Mouse (Mus musculus): Measurements from ENCODE around the gene Ccne1. TPM values are rescaled to one million over a fixed set of nuclear protein-coding genes. Genes with fewer than 3 reads are reported as not detected.

Gene Ccne1
- total and polyA plus RNA-seq, 2 experiments from 2014 or later = 9.0 to 16.3 TPM

DNA sequence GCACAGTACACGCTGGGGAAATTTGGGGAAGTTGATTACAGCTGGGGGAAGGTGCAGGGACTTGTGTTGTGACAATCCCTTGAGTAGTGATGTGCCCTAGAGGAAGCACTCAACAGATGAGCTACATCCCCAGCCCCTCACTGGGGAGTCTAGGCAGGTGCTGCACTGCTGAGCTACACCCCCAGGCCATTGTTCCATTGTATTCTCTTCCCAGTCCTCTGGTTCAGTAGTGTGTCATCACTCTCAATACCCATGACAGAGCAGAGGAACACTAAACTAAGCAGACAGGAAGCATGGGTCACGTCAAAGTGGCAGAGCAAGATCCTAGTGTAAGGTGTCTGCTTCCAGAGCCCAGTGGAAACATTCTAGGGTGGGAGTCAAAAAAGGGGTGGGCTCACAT is 14.2 kb downstream of the Ccne1 start:
- Histone ChIP-seq H3K4me2 (ENCODE audit: low read depth, low read length) (no peak overlapping the region), H3K9ac (replicated peaks; ENCODE audit: low read depth, low read length) (no peak overlapping the region), H3K36me3 (replicated peaks; ENCODE audit: control insufficient read depth, insufficient read depth, low read length) (peaks cover 10% of the 10 kb centered on the region), H3K4me3 (ENCODE audit: low read depth, low read length) (no peak overlapping the region), H3K27ac (ENCODE audit: low read depth) (no peak overlapping the region), H3K27me3 (ENCODE audit: control insufficient read depth, insufficient read depth, low read length) (no peaks in the 10 kb centered on the region), H3K9me3 (replicated peaks; ENCODE audit: control insufficient read depth, low read length) (no peaks in the 10 kb centered on the region), H3K4me1 (ENCODE audit: control insufficient read depth, insufficient read depth) (no peaks in the 10 kb centered on the region)
- ATAC-seq (ENCODE audit: insufficient read depth, low read depth) (no peak), DNase-seq (ENCODE audit: low spot score) (no peak)
- WGBS = 32% methylated on average over 2 of the region's 2 CpGs
- TF ChIP-seq CTCF (IDR thresholded peaks at IDR 0.05; ENCODE audit: low read depth) (no peak), EP300 (IDR thresholded peaks at IDR 0.05; ENCODE audit: low read depth) (no peak)

DNA sequence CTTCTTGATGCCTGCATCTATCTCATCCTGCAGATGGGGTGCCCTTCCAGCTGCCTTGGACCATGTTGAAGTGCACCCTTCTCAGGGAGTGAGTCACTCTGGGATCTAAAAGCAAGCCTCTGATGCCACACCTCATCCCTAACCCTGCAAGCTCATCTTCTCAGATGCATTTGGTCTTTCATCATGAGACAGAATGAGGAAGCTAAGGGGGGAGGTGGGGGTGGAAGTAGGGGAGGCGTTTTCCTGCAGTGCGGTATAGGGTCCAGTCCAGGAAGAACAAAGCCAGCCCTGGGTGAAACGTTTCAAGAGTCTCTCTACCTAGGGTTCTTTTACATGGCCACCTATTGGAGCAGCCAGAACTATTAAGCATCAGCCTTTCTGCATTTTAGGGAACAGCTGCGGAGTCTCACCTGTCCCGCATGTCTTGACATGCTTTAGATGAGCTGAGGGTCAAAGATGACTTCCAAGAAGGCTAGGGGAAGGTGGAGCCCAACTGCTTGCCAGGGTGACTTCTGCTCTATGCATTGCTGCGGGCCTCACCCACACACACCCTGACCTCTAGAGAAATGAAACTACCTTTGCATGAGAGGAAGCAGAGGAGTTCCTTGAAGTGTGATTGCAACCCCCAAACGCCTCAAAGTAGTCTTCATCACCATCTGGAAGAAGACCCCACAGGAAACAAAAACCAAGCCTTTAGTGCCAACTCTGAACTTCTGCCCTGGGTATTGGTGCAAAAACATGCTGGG is 17.2 kb downstream of the Ccne1 start:
- Histone ChIP-seq H3K27me3 (ENCODE audit: control insufficient read depth, insufficient read depth, low read length) (no peaks in the 10 kb centered on the region), H3K36me3 (replicated peaks; ENCODE audit: control insufficient read depth, insufficient read depth, low read length) (no peaks in the 10 kb centered on the region), H3K4me3 (ENCODE audit: low read depth, low read length) (no peak overlapping the region), H3K27ac (ENCODE audit: low read depth) (no peak overlapping the region), H3K9me3 (replicated peaks; ENCODE audit: control insufficient read depth, low read length) (no peaks in the 10 kb centered on the region), H3K4me1 (ENCODE audit: control insufficient read depth, insufficient read depth) (peaks cover 5% of the 10 kb centered on the region; the same call in 1 of the 2 replicates), H3K9ac (replicated peaks; ENCODE audit: low read depth, low read length) (no peak overlapping the region), H3K4me2 (ENCODE audit: low read depth, low read length) (no peak overlapping the region)
- 67% methylated on average over 7 of the region's 7 CpGs for WGBS
- ATAC-seq (ENCODE audit: insufficient read depth, low read depth) = no peak
- DNase-seq (ENCODE audit: low spot score) = no peak
- TF ChIP-seq CTCF (IDR thresholded peaks at IDR 0.05; ENCODE audit: low read depth) = no peak
- TF ChIP-seq EP300 (IDR thresholded peaks at IDR 0.05; ENCODE audit: low read depth) = no peak

DNA sequence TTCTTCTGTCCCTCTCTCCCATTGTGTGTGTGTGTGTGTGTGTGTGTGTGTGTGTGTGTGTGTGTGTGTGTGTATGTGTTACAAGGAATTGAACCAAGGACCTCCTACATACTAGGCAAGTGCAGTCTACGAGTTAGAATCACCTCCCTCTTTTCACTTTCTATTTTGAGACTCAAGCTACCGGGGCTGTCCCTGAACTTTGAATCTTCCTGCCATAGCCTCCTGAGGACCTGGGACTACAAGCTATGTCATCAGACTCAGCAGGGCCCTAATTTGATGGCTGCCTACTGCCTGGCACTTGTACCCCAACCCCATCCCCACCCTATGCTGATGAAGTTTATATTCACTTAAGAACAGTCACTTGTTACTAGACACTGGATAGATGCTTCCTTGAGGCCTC is 18.9 kb downstream of the Ccne1 start:
- Histone ChIP-seq H3K4me2 (ENCODE audit: low read depth, low read length) (no peak overlapping the region), H3K4me1 (ENCODE audit: control insufficient read depth, insufficient read depth) (peaks cover 10% of the 10 kb centered on the region), H3K27ac (ENCODE audit: low read depth) (no peak overlapping the region), H3K27me3 (ENCODE audit: control insufficient read depth, insufficient read depth, low read length) (no peaks in the 10 kb centered on the region), H3K4me3 (ENCODE audit: low read depth, low read length) (no peak overlapping the region), H3K36me3 (replicated peaks; ENCODE audit: control insufficient read depth, insufficient read depth, low read length) (no peaks in the 10 kb centered on the region), H3K9ac (replicated peaks; ENCODE audit: low read depth, low read length) (no peak overlapping the region), H3K9me3 (replicated peaks; ENCODE audit: control insufficient read depth, low read length) (no peaks in the 10 kb centered on the region)
- 16% methylated on average over 2 of the region's 2 CpGs for WGBS
- ATAC-seq (ENCODE audit: insufficient read depth, low read depth) = no peak
- DNase-seq (ENCODE audit: low spot score) = no peak
- TF ChIP-seq EP300 (IDR thresholded peaks at IDR 0.05; ENCODE audit: low read depth) = no peak
- TF ChIP-seq CTCF (IDR thresholded peaks at IDR 0.05; ENCODE audit: low read depth) = no peak

DNA sequence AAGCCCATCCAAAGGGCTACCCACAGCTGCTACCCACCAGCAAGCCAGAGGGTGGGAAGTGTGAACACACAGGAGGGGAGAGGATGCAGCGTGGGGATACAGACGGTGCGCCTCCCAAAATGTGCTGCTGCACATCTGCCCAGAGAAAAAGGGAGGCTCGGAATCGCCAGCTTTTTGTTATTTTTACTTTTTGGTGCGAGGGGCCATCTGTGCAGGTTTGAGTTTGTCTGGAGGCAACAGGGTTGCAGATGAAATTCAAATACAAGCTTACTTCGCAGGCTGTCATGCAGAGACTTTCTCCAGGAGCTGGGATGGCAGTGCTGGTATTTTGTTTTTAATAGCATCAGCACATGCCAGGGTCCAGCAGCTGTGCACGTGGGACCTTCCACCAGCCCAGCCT is 19.5 kb downstream of the Ccne1 start:
- Histone ChIP-seq H3K9ac (replicated peaks; ENCODE audit: low read depth, low read length) (no peak overlapping the region), H3K9me3 (replicated peaks; ENCODE audit: control insufficient read depth, low read length) (no peaks in the 10 kb centered on the region), H3K36me3 (replicated peaks; ENCODE audit: control insufficient read depth, insufficient read depth, low read length) (no peaks in the 10 kb centered on the region), H3K4me2 (ENCODE audit: low read depth, low read length) (no peak overlapping the region), H3K27me3 (ENCODE audit: control insufficient read depth, insufficient read depth, low read length) (no peaks in the 10 kb centered on the region), H3K4me3 (ENCODE audit: low read depth, low read length) (no peak overlapping the region), H3K27ac (ENCODE audit: low read depth) (no peak overlapping the region), H3K4me1 (ENCODE audit: control insufficient read depth, insufficient read depth) (peaks cover 10% of the 10 kb centered on the region)
- 79% methylated on average over 8 of the region's 8 CpGs for WGBS
- ATAC-seq (ENCODE audit: insufficient read depth, low read depth) (no peak), DNase-seq (ENCODE audit: low spot score) (no peak)
- TF ChIP-seq EP300 (IDR thresholded peaks at IDR 0.05; ENCODE audit: low read depth) = no peak
- TF ChIP-seq CTCF (IDR thresholded peaks at IDR 0.05; ENCODE audit: low read depth) = no peak

DNA sequence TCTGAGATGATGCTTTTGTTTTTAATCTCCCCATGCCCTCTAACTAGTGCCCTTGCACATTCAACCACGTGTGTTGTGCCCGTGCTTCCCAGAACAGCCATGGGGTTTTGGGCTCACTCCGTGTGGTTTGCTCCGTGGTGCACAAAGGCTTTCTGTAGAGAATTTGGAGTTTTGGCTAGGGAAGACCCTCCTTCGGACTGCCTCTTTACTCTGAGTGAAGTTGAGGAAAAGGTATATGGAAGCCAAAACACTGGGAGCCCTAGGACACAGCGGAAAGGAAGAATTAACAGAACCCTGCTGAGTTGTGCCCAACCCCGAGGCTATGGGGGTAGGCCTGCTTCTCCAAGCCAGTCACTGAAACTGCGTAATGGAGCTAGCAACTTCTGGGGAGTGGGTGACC is 20.9 kb downstream of the Ccne1 start:
- H3K9me3 ChIP-seq (replicated peaks; ENCODE audit: control insufficient read depth, low read length) = no peaks in the 10 kb centered on the region
- H3K9ac ChIP-seq (replicated peaks; ENCODE audit: low read depth, low read length) = no peak overlapping the region
- H3K4me2 ChIP-seq (ENCODE audit: low read depth, low read length) = peak overlapping the region; percentile 64; the same call in 1 of the 2 replicates
- WGBS = 51% methylated on average over 8 of the region's 8 CpGs
- no peak for ATAC-seq (ENCODE audit: insufficient read depth, low read depth)
- no peaks in the 10 kb centered on the region for H3K27me3 ChIP-seq (ENCODE audit: control insufficient read depth, insufficient read depth, low read length)
- H3K4me1 ChIP-seq (ENCODE audit: control insufficient read depth, insufficient read depth) = peaks cover 10% of the 10 kb centered on the region
- no peaks in the 10 kb centered on the region for H3K36me3 ChIP-seq (replicated peaks; ENCODE audit: control insufficient read depth, insufficient read depth, low read length)
- H3K27ac ChIP-seq (ENCODE audit: low read depth) = 0 out of 2 replicates have a peak overlapping the region, but pooled peaks have one; percentile 11
- no peak for TF ChIP-seq CTCF (IDR thresholded peaks at IDR 0.05; ENCODE audit: low read depth)
- no peak for TF ChIP-seq EP300 (IDR thresholded peaks at IDR 0.05; ENCODE audit: low read depth)
- DNase-seq (ENCODE audit: low spot score) = no peak
- no peak overlapping the region for H3K4me3 ChIP-seq (ENCODE audit: low read depth, low read length)

All from heart, postnatal 0 days (tissue).